Mouse (Mus musculus) CH12.LX (cell line): ENCODE results near the gene Hist1h4c. TPM values are rescaled to one million over a fixed set of nuclear protein-coding genes. Genes with fewer than 3 reads are reported as not detected.

Experiments used
- DNase-seq: peaks from one replicate; pipeline ENCODE4 v3.0.0-alpha.2; 2013; ENCODE audit errors: extremely low read depth
- H3K27ac ChIP-seq: 2 replicates; pipeline ENCODE4 v1.5.1; 2012; ENCODE audit warnings: low read depth, mild to moderate bottlenecking, control low read depth, moderate library complexity; ENCODE audit not compliant: insufficient read depth
- H3K27me3 ChIP-seq: replicated peaks from 2 replicates; pipeline ENCODE3; 2012; ENCODE audit warnings: inconsistent platforms
- H3K36me3 ChIP-seq, 2 experiments: replicated peaks in 1 of 2; 2 replicates each; pipeline versions ENCODE3 to v1.6.1; 2012; ENCODE audit warnings: inconsistent platforms in 1 of 2, low read length in 1 of 2, mild to moderate bottlenecking in 1 of 2, mixed read lengths in 1 of 2, moderate library complexity in 1 of 2; ENCODE audit not compliant: control insufficient read depth in 1 of 2, insufficient read depth in 1 of 2
- H3K4me1 ChIP-seq, 2 experiments: 2 replicates each; pipeline ENCODE4 v1.6.1; 2012; ENCODE audit warnings: inconsistent platforms in 1 of 2, moderate library complexity in 1 of 2; ENCODE audit not compliant: insufficient read depth in 2 of 2, control insufficient read depth in 1 of 2
- H3K4me2 ChIP-seq: 2 replicates; pipeline ENCODE4 v1.6.1; 2012; ENCODE audit warnings: low read depth, mild to moderate bottlenecking, control low read depth; ENCODE audit not compliant: poor library complexity, insufficient read depth, severe bottlenecking
- H3K4me3 ChIP-seq, 3 experiments: fragments of 150-350 bp in 1 of 3; sonication (generic) in 1 of 3; replicated peaks in 1 of 3; 2 replicates each; pipeline versions ENCODE3 to v1.5.1; 2011 to 2012; ENCODE audit warnings: low read depth in 2 of 3, low read length in 2 of 3, mild to moderate bottlenecking in 2 of 3, moderate library complexity in 2 of 3, control low read depth in 1 of 3, improper control_type of control experiment in 1 of 3, inconsistent platforms in 1 of 3, mixed read lengths in 1 of 3; ENCODE audit not compliant: poor library complexity in 1 of 3
- H3K79me2 ChIP-seq: replicated peaks from 2 replicates; pipeline ENCODE4 v1.6.1; 2012; ENCODE audit warnings: mild to moderate bottlenecking, moderate library complexity; ENCODE audit not compliant: control insufficient read depth, poor library complexity, insufficient read depth, severe bottlenecking; ENCODE audit errors: extremely low read depth
- H3K9ac ChIP-seq: 2 replicates; pipeline ENCODE4 v1.6.1; 2012; ENCODE audit warnings: low read depth, mild to moderate bottlenecking, control low read depth, moderate library complexity; ENCODE audit not compliant: insufficient read depth
- H3K9me3 ChIP-seq: replicated peaks from 2 replicates; pipeline ENCODE3; 2012; ENCODE audit warnings: low read length, inconsistent platforms, mixed read lengths
- CHD1 ChIP-seq: IDR thresholded peaks from 2 replicates; pipeline ENCODE4 v1.6.1; 2012; ENCODE audit warnings: low read depth, low read length, improper control_type of control experiment, inconsistent platforms
- E2F4 ChIP-seq: IDR thresholded peaks from 2 replicates; pipeline ENCODE4 v1.6.1; 2011; ENCODE audit warnings: low read depth, low read length, improper control_type of control experiment; ENCODE audit not compliant: insufficient replicate concordance
- ELF1 ChIP-seq: IDR thresholded peaks from 2 replicates; pipeline ENCODE4 v1.6.1; 2014; ENCODE audit warnings: low read depth, mild to moderate bottlenecking, inconsistent platforms, low read length, improper control_type of control experiment
- EP300 ChIP-seq: IDR thresholded peaks from 2 replicates; pipeline ENCODE4 v1.6.1; 2011; ENCODE audit warnings: low read length, improper control_type of control experiment
- ETS1 ChIP-seq: conservative IDR thresholded peaks from 2 replicates; pipeline ENCODE4 v1.6.1; 2012; ENCODE audit warnings: low read depth, mild to moderate bottlenecking, inconsistent platforms, low read length, improper control_type of control experiment, moderate library complexity
- HCFC1 ChIP-seq: IDR thresholded peaks from 2 replicates; pipeline ENCODE4 v1.6.1; 2012; ENCODE audit warnings: low read depth, mild to moderate bottlenecking, inconsistent platforms, low read length, improper control_type of control experiment
- JUN ChIP-seq: IDR thresholded peaks from 2 replicates; pipeline ENCODE4 v1.6.1; 2011; ENCODE audit warnings: low read depth, mild to moderate bottlenecking, low read length, improper control_type of control experiment, moderate library complexity; ENCODE audit not compliant: insufficient read depth
- MEF2A ChIP-seq: IDR thresholded peaks from 2 replicates; pipeline ENCODE4 v1.6.1; 2014; ENCODE audit warnings: low read depth, mild to moderate bottlenecking, inconsistent platforms, low read length, improper control_type of control experiment, borderline replicate concordance
- MYC ChIP-seq: IDR thresholded peaks from 2 replicates; pipeline ENCODE4 v1.6.1; 2011; ENCODE audit warnings: low read depth, mild to moderate bottlenecking, improper control_type of control experiment, low read length
- PAX5 ChIP-seq: IDR thresholded peaks from 2 replicates; pipeline ENCODE4 v1.6.1; 2012; ENCODE audit warnings: low read length, inconsistent platforms, mixed read lengths
- POLR2A ChIP-seq: IDR thresholded peaks from 2 replicates; pipeline ENCODE4 v1.6.1; 2011; ENCODE audit warnings: low read depth, mild to moderate bottlenecking, improper control_type of control experiment, low read length
- POLR2AphosphoS2 ChIP-seq: IDR thresholded peaks from 2 replicates; pipeline ENCODE4 v1.6.1; 2011; ENCODE audit warnings: low read depth, low read length, improper control_type of control experiment
- RCOR1 ChIP-seq: conservative IDR thresholded peaks from 2 replicates; pipeline ENCODE4 v1.6.1; 2012; ENCODE audit warnings: low read depth, mild to moderate bottlenecking, inconsistent platforms, low read length, improper control_type of control experiment
- SMC3 ChIP-seq: IDR thresholded peaks from 2 replicates; pipeline ENCODE4 v1.6.1; 2011; ENCODE audit warnings: low read depth, low read length, improper control_type of control experiment
- TBP ChIP-seq: conservative IDR thresholded peaks from 2 replicates; pipeline ENCODE4 v1.6.1; 2011; ENCODE audit warnings: low read depth, low read length, improper control_type of control experiment
- TCF12 ChIP-seq: IDR thresholded peaks from 2 replicates; pipeline ENCODE4 v1.6.1; 2014; ENCODE audit warnings: low read depth, mild to moderate bottlenecking, inconsistent platforms, low read length, improper control_type of control experiment
- ZKSCAN1 ChIP-seq: IDR thresholded peaks from 2 replicates; pipeline ENCODE4 v1.6.1; 2012; ENCODE audit warnings: low read depth, inconsistent platforms, low read length, improper control_type of control experiment, borderline replicate concordance
- ZMIZ1 ChIP-seq: IDR thresholded peaks from 2 replicates; pipeline ENCODE4 v1.6.1; 2012; ENCODE audit warnings: low read depth, mild to moderate bottlenecking, inconsistent platforms, low read length, improper control_type of control experiment
- dilution Hi-C: fragments of 300-500 bp; cut with MboI; formaldehyde crosslinking; loops from 2 replicates; pipeline ENCODE4 v1.14.3; 2020; ENCODE audit warnings: low sequenced_read_pairs; ENCODE audit not compliant: extremely low pct_unique_long_range_greater_than_20kb, extremely low pct_ligation_motif_present
- in situ Hi-C: fragments of 300-500 bp; cut with MboI; formaldehyde crosslinking; loops from 3 replicates; pipeline ENCODE4 v1.14.3; 2019; ENCODE audit warnings: low sequenced_read_pairs, low pct_ligation_motif_present, low pct_unique_long_range_greater_than_20kb, mixed read lengths
- polyA plus RNA-seq: library from polyadenylated mRNA; unstranded; fragments of >175 nt; gene quantifications from 2 replicates; pipeline ENCODE4 v1.2.1, GENCODE M21; 2012; ENCODE audit warnings: low read depth; ENCODE audit not compliant: insufficient read length
- total RNA-seq, 2 experiments: library from RNA; depleted of rRNA; stranded (reverse); fragments of 300-350 nt in 1 of 2; fragments of >200 nt in 1 of 2; gene quantifications; 2 replicates each; pipeline ENCODE4 v1.2.3; 2012 to 2014

Gene Hist1h4c
- total and polyA plus RNA-seq, 3 experiments, result 1.2 to 1,374 (median 6.9) TPM

DNA sequence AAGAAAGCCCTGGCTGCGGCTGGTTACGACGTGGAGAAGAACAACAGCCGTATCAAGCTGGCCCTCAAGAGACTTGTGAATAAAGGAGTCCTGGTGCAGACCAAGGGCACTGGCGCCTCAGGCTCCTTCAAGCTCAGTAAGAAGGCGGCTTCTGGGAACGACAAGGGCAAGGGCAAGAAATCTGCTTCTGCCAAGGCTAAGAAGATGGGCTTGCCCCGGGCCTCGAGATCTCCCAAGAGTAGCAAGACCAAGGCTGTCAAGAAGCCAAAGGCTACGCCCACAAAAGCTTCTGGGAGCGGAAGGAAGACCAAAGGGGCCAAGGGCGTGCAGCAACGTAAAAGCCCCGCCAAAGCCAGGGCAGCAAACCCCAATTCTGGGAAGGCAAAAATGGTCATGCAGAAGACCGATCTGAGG is 2.2 kb downstream of the Hist1h4c start:
- Histone ChIP-seq H3K9me3 (no peaks in the 10 kb centered on the region), H3K9ac (no peak overlapping the region), H3K79me2 (no peaks in the 10 kb centered on the region), H3K4me1 (peaks cover 2 to 35% of the 10 kb centered on the region in 2 experiments; a peak in 2 of 4 replicates), H3K36me3 (no peaks in the 10 kb centered on the region), H3K4me2 (no peak overlapping the region), H3K27ac (no peak overlapping the region), H3K27me3 (no peaks in the 10 kb centered on the region), H3K4me3 (no peak overlapping the region)
- dilution Hi-C loops (loop anchor here (10.0 kb wide), 1 partner anchor 49 kb away; the partner anchor contains the start of genes Hist1h2bb and Hist1h3c), in situ Hi-C loops (no loop called here)
- TF ChIP-seq PAX5 (no peak), CHD1 (no peak), ZKSCAN1 (no peak), E2F4 (no peak), ETS1 (no peak), ZMIZ1 (no peak), MYC (no peak)
- DNase-seq, result no peak

DNA sequence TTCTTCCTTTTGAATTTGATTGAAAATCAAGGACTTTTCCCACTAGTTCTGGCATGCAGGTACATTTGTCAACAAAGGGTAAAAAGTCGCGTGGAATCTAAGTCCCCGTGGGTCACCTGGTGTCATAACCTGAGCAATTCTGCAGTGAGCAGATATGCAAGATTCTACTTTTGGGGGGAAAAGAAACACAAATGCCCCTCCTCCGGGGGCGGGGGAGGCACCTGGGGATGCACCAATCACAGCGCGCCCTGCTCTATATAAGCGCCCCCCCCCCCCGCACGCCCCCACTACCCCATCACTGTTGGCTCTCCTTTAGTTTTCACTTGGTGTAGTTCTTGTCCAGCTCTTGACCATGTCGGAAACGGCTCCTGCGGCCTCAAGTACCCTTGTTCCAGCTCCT is 2.7 kb downstream of the Hist1h4c start, which contains the start of gene Hist1h1t:
Hist1h1t (plus strand) TSS at position 301 of the 400 bp plus-strand sequence.
- Histone ChIP-seq H3K4me1 (peaks cover 2 to 29% of the 10 kb centered on the region in 2 experiments; a peak in 2 of 4 replicates), H3K79me2 (no peaks in the 10 kb centered on the region), H3K27ac (no peak within 1 kb of the TSS), H3K4me2 (no peak within 1 kb of the TSS), H3K36me3 (no peaks in the 10 kb centered on the region), H3K27me3 (no peaks in the 10 kb centered on the region), H3K9me3 (no peaks in the 10 kb centered on the region), H3K9ac (no peak within 1 kb of the TSS), H3K4me3 (no peak within 1 kb of the TSS)
- DNase-seq, result no peak
- TF ChIP-seq POLR2AphosphoS2, result no peak
- TF ChIP-seq MEF2A, result no peak
- no peak for TF ChIP-seq JUN
- no peak for TF ChIP-seq TBP
- TF ChIP-seq ELF1, result no peak
- TF ChIP-seq HCFC1, result no peak
- no peak for TF ChIP-seq EP300
- TF ChIP-seq SMC3, result no peak
- no peak for TF ChIP-seq POLR2A
- no peak for TF ChIP-seq TCF12
- no peak for TF ChIP-seq RCOR1
- in situ Hi-C loops (no loop called here), dilution Hi-C loops (loop anchor here (10.0 kb wide), 1 partner anchor 49 kb away; the partner anchor contains the start of genes Hist1h2bb and Hist1h3c)
